32 mouse cellular contexts compared by ENCODE assay signal in genomic region chr17:68322607-68323006, GRCm38 (mm10). TPM values are rescaled to one million over a fixed set of nuclear protein-coding genes. Genes with fewer than 3 reads are reported as not detected.
"Had no signal": no experiment of that assay in that cellular context is flagged by ENCODE, and none has a peak within 500 bp of the region (broad histone marks: within the 10 kb centered on the region; RNA-seq: fewer than 3 reads in every experiment).

No protein-coding gene starts in this region.

- DNase-seq: cerebellum, adult 18-20 months; cerebellum, adult 2 months; cerebellum, adult 8-10 months; cerebellum, adult 9-10 months; cerebellum, adult 9-11 months; cerebellum, postnatal 10 days; cerebellum, postnatal 14 days; cerebellum, postnatal 25 days; cerebellum, postnatal 36 days; embryo, embryonic 11 days; gastrocnemius, adult 2 months; gastrocnemius, postnatal 10 days; gastrocnemius, postnatal 14 days; gastrocnemius, postnatal 25 days; gastrocnemius, postnatal 36 days; heart, adult 18-20 months had no signal

- H3K9me3 ChIP-seq: embryonic facial prominence, embryonic 10.5 days; embryonic facial prominence, embryonic 12.5 days; embryonic facial prominence, embryonic 13.5 days; embryonic facial prominence, embryonic 15.5 days; forebrain, embryonic 10.5 days; forebrain, embryonic 12.5 days; forebrain, embryonic 13.5 days; forebrain, embryonic 15.5 days had no signal

- H3K4me2 ChIP-seq: embryonic facial prominence, embryonic 12.5 days; embryonic facial prominence, embryonic 13.5 days; embryonic facial prominence, embryonic 15.5 days; forebrain, embryonic 12.5 days; forebrain, embryonic 13.5 days; forebrain, embryonic 15.5 days had no signal

- H3K4me1 ChIP-seq: embryonic facial prominence, embryonic 10.5 days; embryonic facial prominence, embryonic 12.5 days; embryonic facial prominence, embryonic 13.5 days; embryonic facial prominence, embryonic 15.5 days; forebrain, embryonic 15.5 days had no signal

- H3K27me3 ChIP-seq: embryonic facial prominence, embryonic 12.5 days; embryonic facial prominence, embryonic 13.5 days; embryonic facial prominence, embryonic 15.5 days; forebrain, embryonic 12.5 days; forebrain, embryonic 13.5 days; forebrain, embryonic 15.5 days had no signal

- H3K4me3 ChIP-seq: embryonic facial prominence, embryonic 10.5 days; embryonic facial prominence, embryonic 12.5 days; embryonic facial prominence, embryonic 13.5 days; embryonic facial prominence, embryonic 15.5 days; erythroblast, embryonic 14.5 days; forebrain, embryonic 10.5 days; forebrain, embryonic 12.5 days; forebrain, embryonic 13.5 days; forebrain, embryonic 15.5 days; gastrocnemius, adult 2 months had no signal

- H3K36me3 ChIP-seq: embryonic facial prominence, embryonic 10.5 days; embryonic facial prominence, embryonic 12.5 days; embryonic facial prominence, embryonic 13.5 days; embryonic facial prominence, embryonic 15.5 days; forebrain, embryonic 10.5 days; forebrain, embryonic 12.5 days; forebrain, embryonic 15.5 days had no signal

- H3K9ac ChIP-seq: embryonic facial prominence, embryonic 12.5 days; embryonic facial prominence, embryonic 13.5 days; embryonic facial prominence, embryonic 15.5 days; forebrain, embryonic 12.5 days; forebrain, embryonic 13.5 days; forebrain, embryonic 15.5 days had no signal

- ATAC-seq: forebrain, embryonic 13.5 days; forebrain, embryonic 14.5 days; forebrain, embryonic 15.5 days; forebrain, embryonic 16.5 days had no signal

- H3K27ac ChIP-seq: embryonic facial prominence, embryonic 10.5 days; embryonic facial prominence, embryonic 12.5 days; embryonic facial prominence, embryonic 13.5 days; embryonic facial prominence, embryonic 15.5 days; forebrain, embryonic 10.5 days; forebrain, embryonic 12.5 days; forebrain, embryonic 13.5 days; forebrain, embryonic 15.5 days; gastrocnemius, adult 2 months had no signal

RNA-seq across cellular contexts. Expression of gene L3mbtl4, which starts 49.0 kb away (rescaled TPM):
- total RNA-seq: common myeloid progenitor, adult 5-6 weeks; gastrocnemius, postnatal 14 days; gastrocnemius, postnatal 4 days; granulocyte monocyte progenitor cell, adult 5-6 weeks had no signal
- polyA plus RNA-seq: embryonic facial prominence, embryonic 11.5 days; embryonic facial prominence, embryonic 15.5 days; erythroblast, embryonic 14.5 days; forebrain, embryonic 11.5 days had no signal
